Mouse (Mus musculus) liver, postnatal 0 days (tissue): Measurements from ENCODE around the gene Chek2. TPM values are rescaled to one million over a fixed set of nuclear protein-coding genes. Genes with fewer than 3 reads are reported as not detected.

Source experiments
- ATAC-seq: fragments of 200-750 bp; cut with Nextera tagmentation; 2 replicates; pipeline ENCODE4 v1.8.0; 2017; ENCODE audit warnings: mild to moderate bottlenecking, moderate library complexity
- DNase-seq: peaks from one replicate; pipeline ENCODE4 v3.0.0-alpha.2; 2016
- H3K27ac ChIP-seq: fragments of 300-500 bp; sonication (generic); 2 replicates; pipeline ENCODE4 v1.5.1; 2014; ENCODE audit warnings: antibody characterized with exemption, moderate library complexity, mild to moderate bottlenecking, low read depth
- H3K27me3 ChIP-seq: fragments of 300-500 bp; sonication (generic); 2 replicates; pipeline ENCODE4 v1.6.1; 2014; ENCODE audit warnings: low read length, control low read depth, mixed read lengths; ENCODE audit not compliant: insufficient read depth
- H3K36me3 ChIP-seq: fragments of 300-500 bp; sonication (generic); replicated peaks from 2 replicates; pipeline ENCODE4 v1.6.1; 2014; ENCODE audit warnings: mild to moderate bottlenecking, control low read depth, low read length, moderate library complexity, mixed read lengths; ENCODE audit not compliant: insufficient read depth
- H3K4me1 ChIP-seq: fragments of 300-500 bp; sonication (generic); 2 replicates; pipeline ENCODE4 v1.6.1; 2014; ENCODE audit warnings: antibody characterized with exemption, mild to moderate bottlenecking, control low read depth; ENCODE audit not compliant: insufficient read depth
- H3K4me2 ChIP-seq: fragments of 300-500 bp; sonication (generic); 2 replicates; pipeline ENCODE4 v1.6.1; 2014; ENCODE audit warnings: low read depth, mild to moderate bottlenecking, low read length, moderate library complexity, mixed read lengths
- H3K4me3 ChIP-seq: fragments of 300-500 bp; sonication (generic); 2 replicates; pipeline ENCODE4 v1.5.1; 2014; ENCODE audit warnings: low read depth, low read length
- H3K9ac ChIP-seq: fragments of 300-500 bp; sonication (generic); replicated peaks from 2 replicates; pipeline ENCODE4 v1.6.1; 2014; ENCODE audit warnings: mild to moderate bottlenecking, moderate library complexity
- H3K9me3 ChIP-seq: fragments of 300-500 bp; sonication (generic); 2 replicates; pipeline ENCODE4 v1.6.1; 2016; ENCODE audit warnings: mild to moderate bottlenecking, control low read depth, low read length, mixed read lengths
- CTCF ChIP-seq: sonication (generic); IDR thresholded peaks from 2 replicates; pipeline ENCODE4 v1.5.1; 2016; ENCODE audit warnings: antibody characterized with exemption, low read depth
- EP300 ChIP-seq: IDR thresholded peaks from 2 replicates; pipeline ENCODE4 v1.6.1; 2016; ENCODE audit warnings: antibody characterized with exemption, low read depth, mild to moderate bottlenecking
- WGBS: fragments of 180-500 bp; shearing (Covaris S2); extraction: QIAGEN DNeasy Blood & Tissue Kit; methylation state at CpG from one replicate; pipeline ENCODE4 v1.1.7; 2014; ENCODE audit not compliant: insufficient replicate concordance; 5-methylcytosine and 5-hydroxymethylcytosine counted together
- polyA plus RNA-seq: library from polyadenylated mRNA; unstranded; fragments of >200 nt; fragmentation: Nextera tagmentation; extraction: Ambion mirVana; gene quantifications from 2 replicates; pipeline ENCODE4 v1.2.1, GENCODE M21; 2015

The Chek2 gene
- polyA plus RNA-seq, 1 experiment from 2014 or later: 13.2 TPM

GRCm38 (mm10) chr5:110890561-110890960 lies 50.8 kb downstream of the Chek2 start:
- DNase-seq: no peak
- no peaks in the 10 kb centered on the region for H3K27me3 ChIP-seq
- H3K36me3 ChIP-seq: no peaks in the 10 kb centered on the region
- H3K4me2 ChIP-seq: no peak overlapping the region
- TF ChIP-seq CTCF: no peak
- TF ChIP-seq EP300: no peak
- no peak for ATAC-seq
- no peaks in the 10 kb centered on the region for H3K9me3 ChIP-seq
- H3K9ac ChIP-seq: no peak overlapping the region
- 82% methylated on average over 3 of the region's 3 CpGs for whole genome bisulfite sequencing
- no peaks in the 10 kb centered on the region for H3K4me1 ChIP-seq
- no peak overlapping the region for H3K4me3 ChIP-seq
- H3K27ac ChIP-seq: no peak overlapping the region

- Histone ChIP-seq H3K9me3 (no peaks in the 10 kb centered on the region), H3K4me2 (no peak overlapping the region), H3K27ac (no peak overlapping the region), H3K9ac (no peak overlapping the region), H3K4me3 (no peak overlapping the region), H3K4me1 (no peaks in the 10 kb centered on the region), H3K27me3 (no peaks in the 10 kb centered on the region), H3K36me3 (no peaks in the 10 kb centered on the region)
- ATAC-seq: no peak
- no peak for DNase-seq
- 60% methylated on average over 7 of the region's 7 CpGs for WGBS
- no peak for TF ChIP-seq EP300
- TF ChIP-seq CTCF: no peak
Measured at GRCm38 (mm10) chr5:110897114-110897788, 57.5 kb downstream of the Chek2 start.

- Histone ChIP-seq H3K4me1 (no peaks in the 10 kb centered on the region), H3K4me2 (no peak overlapping the region), H3K27ac (no peak overlapping the region), H3K27me3 (no peaks in the 10 kb centered on the region), H3K9me3 (no peaks in the 10 kb centered on the region), H3K4me3 (no peak overlapping the region), H3K36me3 (no peaks in the 10 kb centered on the region), H3K9ac (no peak overlapping the region)
- 76% methylated on average over 7 of the region's 7 CpGs for WGBS
- no peak for DNase-seq
- TF ChIP-seq EP300 (no peak), CTCF (no peak)
- ATAC-seq: no peak
Measured at GRCm38 (mm10) chr5:110898169-110898568, 58.4 kb downstream of the Chek2 start.

- H3K9ac ChIP-seq: no peak overlapping the region
- H3K9me3 ChIP-seq: no peaks in the 10 kb centered on the region
- H3K4me1 ChIP-seq: no peaks in the 10 kb centered on the region
- ATAC-seq: no peak
- DNase-seq: no peak
- no peak overlapping the region for H3K4me2 ChIP-seq
- no peak overlapping the region for H3K27ac ChIP-seq
- H3K4me3 ChIP-seq: no peak overlapping the region
- WGBS: 78% methylated on average over 4 of the region's 4 CpGs
- no peak for TF ChIP-seq EP300
- no peak for TF ChIP-seq CTCF
- no peaks in the 10 kb centered on the region for H3K36me3 ChIP-seq
- no peaks in the 10 kb centered on the region for H3K27me3 ChIP-seq
Measured at GRCm38 (mm10) chr5:110898785-110899184, 59.0 kb downstream of the Chek2 start.

GRCm38 (mm10) chr5:110900331-110900730 lies 60.6 kb downstream of the Chek2 start:
- DNase-seq (no peak), ATAC-seq (no peak)
- Histone ChIP-seq H3K9ac (no peak overlapping the region), H3K9me3 (no peaks in the 10 kb centered on the region), H3K4me2 (no peak overlapping the region), H3K4me3 (no peak overlapping the region), H3K36me3 (no peaks in the 10 kb centered on the region), H3K27ac (no peak overlapping the region), H3K27me3 (no peaks in the 10 kb centered on the region), H3K4me1 (no peaks in the 10 kb centered on the region)
- TF ChIP-seq CTCF: no peak
- no peak for TF ChIP-seq EP300

- Histone ChIP-seq H3K4me1 (no peaks in the 10 kb centered on the region), H3K27ac (no peak overlapping the region), H3K9ac (no peak overlapping the region), H3K4me3 (no peak overlapping the region), H3K27me3 (no peaks in the 10 kb centered on the region), H3K36me3 (no peaks in the 10 kb centered on the region), H3K9me3 (no peaks in the 10 kb centered on the region), H3K4me2 (no peak overlapping the region)
- TF ChIP-seq EP300 (no peak), CTCF (no peak)
- ATAC-seq (no peak), DNase-seq (no peak)
- 83% methylated on average over 1 of the region's 1 CpGs for WGBS
Measured at GRCm38 (mm10) chr5:110906708-110907107, 66.9 kb downstream of the Chek2 start.

DNA sequence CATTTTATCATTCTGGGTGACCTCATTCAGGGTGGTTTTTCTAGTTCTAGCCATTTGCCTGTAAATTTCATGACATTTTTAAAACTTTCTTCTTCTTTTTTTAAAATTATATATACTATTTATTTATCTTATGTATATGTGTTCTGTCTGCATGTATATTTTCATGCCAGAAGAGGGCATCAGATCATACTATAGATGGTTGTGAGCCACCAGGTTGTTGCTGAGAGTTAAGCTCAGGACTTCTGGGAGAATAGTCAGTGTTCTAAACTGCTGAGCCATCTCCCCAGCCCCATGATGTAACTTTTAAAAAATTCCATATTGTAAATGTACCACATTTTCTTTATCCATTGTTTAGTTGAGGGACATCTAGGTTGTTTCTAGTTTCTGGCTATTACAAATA lies 69.1 kb downstream of the Chek2 start:
- ATAC-seq: no peak
- Histone ChIP-seq H3K9me3 (no peaks in the 10 kb centered on the region), H3K27ac (no peak overlapping the region), H3K4me3 (no peak overlapping the region), H3K36me3 (no peaks in the 10 kb centered on the region), H3K9ac (no peak overlapping the region), H3K4me1 (no peaks in the 10 kb centered on the region), H3K27me3 (no peaks in the 10 kb centered on the region), H3K4me2 (no peak overlapping the region)
- 0 out of 2 replicates have a peak, but pooled peaks have one; percentile 17 for TF ChIP-seq CTCF
- TF ChIP-seq EP300: no peak
- no peak for DNase-seq
